Mouse (Mus musculus) midbrain, embryonic 16.5 days (tissue): ENCODE measurements around the gene Agbl4. TPM values are rescaled to one million over a fixed set of nuclear protein-coding genes. Genes with fewer than 3 reads are reported as not detected.

Source experiments
- ATAC-seq: fragments of 200-750 bp; cut with Nextera tagmentation; 2 replicates; pipeline ENCODE4 v1.8.0; 2017; ENCODE audit warnings: moderate TSS enrichment
- H3K27ac ChIP-seq: fragments of 300-500 bp; sonication (generic); 2 replicates; pipeline ENCODE4 v1.5.1; 2014; ENCODE audit warnings: mild to moderate bottlenecking, low read length, mixed read lengths
- H3K27me3 ChIP-seq: fragments of 300-500 bp; sonication (generic); 2 replicates; pipeline ENCODE4 v1.6.1; 2014; ENCODE audit warnings: low read depth, low read length, mixed read lengths; ENCODE audit not compliant: control insufficient read depth, insufficient read depth
- H3K36me3 ChIP-seq: fragments of 300-500 bp; sonication (generic); 2 replicates; pipeline ENCODE4 v1.6.1; 2014; ENCODE audit warnings: mild to moderate bottlenecking, low read length, moderate library complexity, mixed read lengths; ENCODE audit not compliant: control insufficient read depth, insufficient read depth
- H3K4me1 ChIP-seq: fragments of 300-500 bp; sonication (generic); 2 replicates; pipeline ENCODE4 v1.6.1; 2014; ENCODE audit warnings: mild to moderate bottlenecking, low read length, mixed read lengths; ENCODE audit not compliant: control insufficient read depth, insufficient read depth
- H3K4me2 ChIP-seq: fragments of 300-500 bp; sonication (generic); 2 replicates; pipeline ENCODE4 v1.6.1; 2014; ENCODE audit warnings: mild to moderate bottlenecking, low read length, mixed read lengths
- H3K4me3 ChIP-seq: fragments of 300-500 bp; sonication (generic); 2 replicates; pipeline ENCODE4 v1.5.1; 2014; ENCODE audit warnings: low read depth, mild to moderate bottlenecking, low read length, moderate library complexity, mixed read lengths
- H3K9ac ChIP-seq: fragments of 300-500 bp; sonication (generic); 2 replicates; pipeline ENCODE4 v1.6.1; 2014; ENCODE audit warnings: low read depth, low read length, mixed read lengths
- H3K9me3 ChIP-seq: fragments of 300-500 bp; sonication (generic); replicated peaks from 2 replicates; pipeline ENCODE4 v1.6.1; 2014; ENCODE audit warnings: mild to moderate bottlenecking, low read length, mixed read lengths; ENCODE audit not compliant: control insufficient read depth, poor library complexity, severe bottlenecking
- WGBS: fragments of 180-500 bp; shearing (Covaris S2); extraction: QIAGEN DNeasy Blood & Tissue Kit; methylation state at CpG from one replicate; pipeline ENCODE4 v1.1.7; 2014; 5-methylcytosine and 5-hydroxymethylcytosine counted together
- polyA plus RNA-seq: library from polyadenylated mRNA; unstranded; fragments of >200 nt; fragmentation: Nextera tagmentation; extraction: Ambion mirVana; gene quantifications from 2 replicates; pipeline ENCODE4 v1.2.1, GENCODE M21; 2015

Agbl4 gene
- polyA plus RNA-seq, 1 experiment from 2014 or later, result 4.5 TPM

DNA sequence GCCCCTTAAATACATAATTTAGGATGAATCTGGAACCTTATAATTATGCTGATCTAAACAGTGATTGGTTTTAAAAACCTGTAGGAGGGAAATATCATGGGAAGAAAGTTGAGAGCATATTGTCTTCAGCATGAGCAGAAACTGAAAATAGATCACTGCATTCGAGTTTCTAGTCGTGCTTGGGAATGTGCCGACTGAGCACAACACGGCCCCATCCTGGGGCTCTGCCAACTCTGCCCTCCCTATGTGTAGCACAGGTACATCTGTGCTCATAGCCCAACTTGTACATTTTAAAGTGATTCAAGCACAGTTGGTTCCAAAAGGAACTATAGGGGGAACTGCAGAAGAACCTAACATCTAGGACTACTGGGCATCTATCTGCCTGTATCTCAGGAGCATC is 402.4 kb downstream of the Agbl4 start:
- no peak overlapping the region for H3K4me3 ChIP-seq
- no peaks in the 10 kb centered on the region for H3K9me3 ChIP-seq
- ATAC-seq, result no peak
- no peaks in the 10 kb centered on the region for H3K27me3 ChIP-seq
- H3K36me3 ChIP-seq, result no peaks in the 10 kb centered on the region
- no peaks in the 10 kb centered on the region for H3K4me1 ChIP-seq
- H3K4me2 ChIP-seq, result no peak overlapping the region
- H3K27ac ChIP-seq, result no peak overlapping the region
- WGBS, result 91% methylated on average over 4 of the region's 4 CpGs
- H3K9ac ChIP-seq, result no peak overlapping the region

DNA sequence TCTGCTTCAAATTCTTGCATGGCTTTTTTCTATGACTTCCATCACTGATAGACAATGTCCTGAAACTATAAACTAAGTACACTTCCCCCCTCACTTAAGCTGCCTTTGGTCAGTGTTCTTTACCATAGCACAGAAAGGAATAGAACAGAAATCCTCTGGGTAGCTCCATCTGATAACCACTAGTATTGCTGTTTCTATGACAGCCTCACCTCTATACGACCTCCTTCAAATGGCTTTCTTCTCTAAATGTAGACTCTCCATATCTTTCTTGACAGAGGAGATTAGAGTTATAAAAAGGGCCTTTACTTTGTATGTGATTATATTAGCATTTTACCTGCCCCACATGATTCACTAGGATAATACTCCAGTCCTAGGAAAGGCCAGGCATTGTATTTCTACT is 413.5 kb downstream of the Agbl4 start:
- Histone ChIP-seq H3K27me3 (no peaks in the 10 kb centered on the region), H3K27ac (no peak overlapping the region), H3K4me2 (no peak overlapping the region), H3K4me1 (no peaks in the 10 kb centered on the region), H3K4me3 (no peak overlapping the region), H3K36me3 (no peaks in the 10 kb centered on the region), H3K9me3 (no peaks in the 10 kb centered on the region), H3K9ac (no peak overlapping the region)
- WGBS, result 78% methylated on average over 1 of the region's 1 CpGs
- no peak for ATAC-seq

DNA sequence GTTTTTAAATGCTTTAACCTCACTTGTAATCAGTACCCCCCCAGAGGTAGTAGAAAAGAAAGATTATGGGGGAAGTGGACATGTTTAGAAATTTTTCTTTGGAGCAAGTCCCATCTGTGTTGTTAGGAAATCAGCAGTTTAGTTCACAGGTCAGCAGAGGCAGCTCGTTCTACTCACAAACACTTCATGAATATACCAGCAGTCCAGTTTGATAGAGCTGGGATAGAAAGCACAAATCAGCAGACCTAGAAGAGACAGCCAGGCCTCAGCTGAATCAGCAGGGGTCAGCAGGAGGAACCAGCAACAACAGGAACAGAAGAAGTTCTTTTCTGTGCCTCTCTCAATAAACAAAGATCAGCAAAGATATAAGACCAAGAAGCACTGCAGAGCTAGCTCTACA is 435.3 kb downstream of the Agbl4 start:
- no peak overlapping the region for H3K9ac ChIP-seq
- no peaks in the 10 kb centered on the region for H3K4me1 ChIP-seq
- no peaks in the 10 kb centered on the region for H3K9me3 ChIP-seq
- no peaks in the 10 kb centered on the region for H3K36me3 ChIP-seq
- no peak overlapping the region for H3K27ac ChIP-seq
- H3K4me2 ChIP-seq, result no peak overlapping the region
- H3K27me3 ChIP-seq, result no peaks in the 10 kb centered on the region
- 69% methylated on average over 1 of the region's 1 CpGs for WGBS
- no peak for ATAC-seq
- no peak overlapping the region for H3K4me3 ChIP-seq

DNA sequence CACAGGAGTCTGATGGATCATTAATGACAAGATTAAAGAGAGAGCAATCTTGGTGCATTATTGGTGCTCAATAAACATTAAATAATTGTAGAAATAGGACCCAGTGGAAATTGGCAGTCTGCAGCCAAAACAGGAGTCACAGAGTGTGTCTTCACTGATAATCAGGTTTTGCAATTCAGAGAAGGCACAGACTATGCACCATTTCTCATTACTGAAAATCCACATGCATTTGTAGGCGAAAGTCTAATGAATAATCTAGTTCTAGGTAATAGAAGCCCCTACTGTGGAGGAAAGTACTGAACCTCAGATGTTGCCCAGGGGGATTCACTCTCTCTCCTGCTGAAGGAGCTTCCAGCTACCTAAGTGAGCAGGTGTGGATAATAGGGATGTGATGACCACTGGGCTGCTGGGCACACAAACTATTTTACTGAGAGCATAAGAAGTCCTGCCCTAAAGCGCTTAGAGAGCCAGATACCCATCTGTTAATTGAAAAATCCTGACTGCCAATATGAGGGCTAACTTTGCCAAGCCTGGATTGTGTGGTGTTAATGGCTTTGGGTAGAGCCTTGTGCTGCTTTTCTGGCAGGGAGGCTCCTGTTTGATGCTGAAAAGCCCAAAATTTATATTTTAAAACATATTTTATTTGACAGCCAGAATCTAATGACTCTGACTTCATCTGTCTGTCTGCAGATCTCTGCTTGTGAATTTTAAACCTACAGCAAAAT is 482.4 kb downstream of the Agbl4 start:
- Histone ChIP-seq H3K9ac (no peak overlapping the region), H3K36me3 (no peaks in the 10 kb centered on the region), H3K27ac (no peak overlapping the region), H3K4me1 (no peaks in the 10 kb centered on the region), H3K4me2 (no peak overlapping the region), H3K9me3 (no peaks in the 10 kb centered on the region), H3K4me3 (no peak overlapping the region), H3K27me3 (no peaks in the 10 kb centered on the region)
- WGBS, result 82% methylated on average over 2 of the region's 2 CpGs
- ATAC-seq, result no peak

DNA sequence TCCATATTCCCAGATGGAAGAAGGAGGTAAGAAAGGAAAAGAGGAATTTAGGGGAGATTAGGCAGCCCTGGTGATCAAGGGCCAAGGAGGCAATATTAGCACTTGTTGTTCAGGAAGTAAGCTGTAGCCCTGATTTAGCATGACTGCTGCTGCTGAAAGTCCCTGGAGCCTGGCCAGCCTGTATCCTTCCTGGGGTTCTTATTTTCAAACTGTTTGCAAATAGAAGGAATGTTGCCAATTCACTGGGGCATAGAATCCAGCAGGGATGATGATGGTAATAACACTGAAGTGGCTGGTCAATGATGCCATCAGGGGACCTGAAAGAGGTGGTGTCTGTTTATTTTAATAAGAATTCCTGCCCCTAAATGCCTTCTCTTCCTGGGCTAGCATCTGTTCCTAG is 518.6 kb downstream of the Agbl4 start:
- H3K9ac ChIP-seq, result no peak overlapping the region
- no peaks in the 10 kb centered on the region for H3K4me1 ChIP-seq
- H3K4me3 ChIP-seq, result no peak overlapping the region
- H3K9me3 ChIP-seq, result no peaks in the 10 kb centered on the region
- no peaks in the 10 kb centered on the region for H3K36me3 ChIP-seq
- no peak for ATAC-seq
- no peak overlapping the region for H3K27ac ChIP-seq
- no peaks in the 10 kb centered on the region for H3K27me3 ChIP-seq
- no peak overlapping the region for H3K4me2 ChIP-seq

DNA sequence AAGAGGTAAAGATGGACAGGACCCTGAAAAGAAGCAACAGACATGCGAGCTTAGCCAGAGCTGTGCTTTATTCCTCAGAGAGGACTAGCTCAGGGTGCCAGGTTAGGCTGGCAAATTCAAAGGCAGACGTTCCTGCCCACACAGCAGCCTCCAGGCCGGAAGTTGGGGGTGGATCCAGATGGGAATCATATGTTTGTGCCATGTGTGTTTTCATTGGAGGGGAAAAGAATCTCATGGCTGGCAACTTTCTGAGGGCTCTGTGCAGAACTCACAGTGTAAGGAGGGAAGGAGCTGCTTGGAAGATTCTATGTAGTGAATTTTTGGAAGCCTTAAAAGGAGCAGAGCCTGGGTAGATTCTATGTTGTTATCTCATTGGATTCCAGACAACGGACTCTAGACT is 519.1 kb downstream of the Agbl4 start:
- Histone ChIP-seq H3K27ac (no peak overlapping the region), H3K27me3 (no peaks in the 10 kb centered on the region), H3K4me3 (no peak overlapping the region), H3K36me3 (no peaks in the 10 kb centered on the region), H3K9me3 (no peaks in the 10 kb centered on the region), H3K9ac (no peak overlapping the region), H3K4me2 (no peak overlapping the region), H3K4me1 (no peaks in the 10 kb centered on the region)
- no peak for ATAC-seq
- WGBS, result 61% methylated on average over 4 of the region's 4 CpGs

DNA sequence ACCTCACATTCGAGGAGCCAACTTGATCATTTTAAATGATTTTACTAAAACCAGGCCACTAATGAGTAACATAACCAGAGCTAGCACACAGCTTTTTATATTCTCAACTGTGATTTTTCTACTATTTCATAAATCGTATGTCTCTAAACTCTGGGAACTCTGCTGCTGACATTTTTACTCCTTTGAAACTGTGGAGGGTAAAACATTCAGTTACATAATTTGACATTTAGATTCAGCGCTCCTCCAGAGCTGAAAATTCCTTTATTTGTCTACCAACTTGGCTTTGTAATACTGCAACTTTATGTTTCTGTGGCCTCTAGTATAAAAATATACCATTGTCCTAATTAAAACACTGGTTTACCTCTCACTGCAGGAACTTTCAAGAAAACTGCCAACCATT is 523.6 kb downstream of the Agbl4 start:
- 88% methylated on average over 3 of the region's 3 CpGs for WGBS
- H3K9ac ChIP-seq, result no peak overlapping the region
- no peak for ATAC-seq
- no peak overlapping the region for H3K4me3 ChIP-seq
- no peaks in the 10 kb centered on the region for H3K4me1 ChIP-seq
- no peak overlapping the region for H3K4me2 ChIP-seq
- no peaks in the 10 kb centered on the region for H3K36me3 ChIP-seq
- no peaks in the 10 kb centered on the region for H3K27me3 ChIP-seq
- H3K27ac ChIP-seq, result no peak overlapping the region
- H3K9me3 ChIP-seq, result no peaks in the 10 kb centered on the region

DNA sequence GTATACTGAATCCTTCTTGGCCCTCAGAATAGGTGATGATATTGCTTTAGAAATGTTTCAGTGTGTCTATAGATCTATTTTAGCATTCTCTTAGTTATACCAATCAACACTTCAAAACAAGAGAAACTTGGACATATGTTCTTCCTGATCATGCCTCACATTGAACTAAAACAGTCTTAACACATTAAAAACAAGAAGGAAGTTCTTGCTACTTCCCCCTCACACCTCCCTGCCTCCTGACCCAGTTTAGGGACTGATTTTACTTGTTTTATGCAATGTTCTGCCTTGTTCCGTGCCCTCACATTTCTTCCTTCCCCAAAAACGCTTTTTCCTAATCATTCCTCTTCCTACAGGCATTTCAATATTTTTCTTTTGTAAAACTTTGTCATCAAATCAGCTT is 604.2 kb downstream of the Agbl4 start:
- WGBS, result 87% methylated on average over 2 of the region's 2 CpGs
- H3K9ac ChIP-seq, result no peak overlapping the region
- H3K4me2 ChIP-seq, result no peak overlapping the region
- ATAC-seq, result no peak
- H3K9me3 ChIP-seq, result no peaks in the 10 kb centered on the region
- no peak overlapping the region for H3K4me3 ChIP-seq
- H3K27me3 ChIP-seq, result no peaks in the 10 kb centered on the region
- H3K4me1 ChIP-seq, result no peaks in the 10 kb centered on the region
- H3K36me3 ChIP-seq, result no peaks in the 10 kb centered on the region
- no peak overlapping the region for H3K27ac ChIP-seq

DNA sequence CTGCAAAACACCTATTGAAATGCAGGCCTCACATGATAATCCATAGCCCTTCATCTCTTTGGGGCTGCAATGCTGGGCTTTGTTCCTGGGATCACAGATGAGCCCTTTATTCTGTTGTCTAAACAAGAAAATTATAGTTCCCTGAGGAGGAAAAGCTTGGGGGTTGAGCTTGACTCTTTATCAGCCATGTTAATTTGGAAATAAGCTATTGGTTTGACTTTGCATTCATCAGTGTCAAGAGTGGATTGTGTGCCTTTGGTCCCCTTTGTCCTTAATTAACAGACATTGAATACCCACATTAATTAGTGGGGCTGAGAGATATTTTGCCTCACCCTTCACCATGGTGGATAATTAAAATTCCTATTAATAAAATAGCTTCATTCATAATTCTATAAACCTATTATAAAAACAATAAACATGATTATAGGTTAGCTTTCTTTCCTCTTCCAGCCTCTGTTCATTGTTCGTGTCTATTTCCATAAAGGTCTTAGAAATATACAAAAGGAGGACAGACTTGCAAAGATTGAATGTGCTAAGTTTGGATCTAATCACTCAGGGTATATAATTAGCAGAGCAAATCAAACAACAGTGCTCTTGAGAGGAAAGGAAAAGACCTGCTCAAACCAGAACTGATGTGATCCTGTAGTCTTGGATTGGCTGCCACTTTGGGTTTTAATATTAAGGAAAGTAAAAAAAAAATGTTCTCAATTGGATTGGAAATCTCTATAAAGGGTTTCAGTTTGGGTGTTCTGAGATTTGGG is 607.4 kb downstream of the Agbl4 start:
- no peak overlapping the region for H3K9ac ChIP-seq
- 33% methylated on average over 1 of the region's 1 CpGs for WGBS
- H3K27ac ChIP-seq, result no peak overlapping the region

More for the DNA sequence above, 607.4 kb downstream of the Agbl4 start:
- Histone ChIP-seq H3K9me3 (no peaks in the 10 kb centered on the region), H3K27me3 (no peaks in the 10 kb centered on the region), H3K4me3 (no peak overlapping the region), H3K36me3 (no peaks in the 10 kb centered on the region), H3K4me2 (no peak overlapping the region), H3K4me1 (no peaks in the 10 kb centered on the region)
- ATAC-seq, result peak; percentile 56; the same call in 1 of the 2 replicates
